Mouse (Mus musculus): Measurements from ENCODE around the gene Sms.

GRCm38 (mm10) chrX:157488831-157489230 is 3.3 kb downstream of the Sms start:
- no peak for TF ChIP-seq POLR2A (IDR thresholded peaks at IDR 0.05; ENCODE audit: borderline replicate concordance, control insufficient read depth, low read depth, low read length)
- TF ChIP-seq CTCF (IDR thresholded peaks at IDR 0.05; ENCODE audit: control insufficient read depth, insufficient read depth, low read length): no peak
